Mouse (Mus musculus) adrenal gland, postnatal 14 days (tissue): ENCODE measurements at regions not wholly inside any gene's neighbourhood (a gene's known extent, or its start where the extent isn't known, plus 50 kb on each side); places are given as distances from the start of the nearest gene placed in this dataset.

Source experiments
- DNase-seq: peaks from one replicate; pipeline ENCODE4 v3.0.0; 2021; ENCODE audit warnings: mixed read lengths

DNA sequence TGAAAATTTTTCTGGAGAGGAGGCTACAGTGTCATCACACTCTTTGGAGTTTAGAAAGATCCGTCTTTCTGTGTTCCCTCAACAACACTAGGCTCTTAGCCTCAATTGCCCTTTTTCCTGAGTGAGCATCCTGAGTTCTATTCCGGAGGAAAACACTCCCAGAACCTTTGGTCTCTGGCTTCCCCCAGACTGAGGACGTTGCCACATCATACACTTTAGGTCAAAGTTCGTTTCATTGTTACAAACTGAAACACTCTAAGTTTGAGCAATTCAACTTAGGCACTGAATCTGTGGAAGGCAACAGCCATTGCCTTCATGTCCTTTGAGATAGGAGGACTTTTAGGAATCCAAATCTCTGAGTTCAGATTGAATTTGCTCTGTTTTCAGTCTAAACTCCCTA, 85.0 kb downstream of the Arl4a start:
- DNase-seq, result peak; percentile 28

DNA sequence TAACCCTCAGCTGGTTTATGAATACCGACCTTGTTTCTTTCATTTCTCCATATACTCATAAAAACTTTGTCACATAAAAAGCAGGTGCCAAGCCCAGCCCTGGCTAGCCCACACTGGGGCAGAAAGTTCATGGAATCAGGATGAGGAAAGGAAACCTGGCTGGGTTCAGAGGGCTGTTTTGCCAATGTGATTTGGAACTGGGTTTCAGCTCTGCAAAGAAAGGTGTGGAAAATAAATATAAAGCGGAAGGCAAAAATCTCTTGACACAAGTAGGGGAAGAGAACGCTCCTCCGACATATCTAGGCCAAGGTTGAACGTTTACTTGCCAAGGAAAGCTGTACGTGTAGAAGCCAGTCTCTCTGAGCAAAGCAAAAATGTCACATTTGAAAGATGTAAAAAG, 85.9 kb downstream of the Arl4a start:
- peak; percentile 68 for DNase-seq

DNA sequence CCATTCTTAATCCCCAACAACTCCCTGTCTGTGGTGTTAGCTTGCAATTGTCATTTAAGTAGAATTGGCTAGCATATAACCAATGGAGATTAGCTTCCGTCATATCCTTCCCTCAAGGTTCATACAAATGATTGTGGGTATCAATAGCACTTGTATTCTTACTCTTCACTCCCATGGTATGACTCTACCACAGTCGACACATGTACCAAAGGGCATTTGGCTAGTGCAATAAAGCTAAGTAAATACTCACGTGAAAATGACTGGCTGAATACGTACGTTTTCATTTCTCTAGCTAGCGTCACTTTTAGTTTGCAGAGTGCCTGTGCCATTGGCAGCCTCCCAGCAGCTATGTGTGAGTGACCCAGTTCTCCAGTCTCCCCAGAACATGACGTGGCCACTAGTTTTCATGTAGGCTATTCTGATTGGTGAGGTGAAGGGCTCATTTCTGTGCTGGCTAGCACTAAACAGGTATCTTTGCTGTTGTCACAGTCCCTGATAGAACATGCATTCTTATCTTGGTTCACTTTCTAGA, 87.5 kb downstream of the Arl4a start:
- peak; percentile 65 for DNase-seq

DNA sequence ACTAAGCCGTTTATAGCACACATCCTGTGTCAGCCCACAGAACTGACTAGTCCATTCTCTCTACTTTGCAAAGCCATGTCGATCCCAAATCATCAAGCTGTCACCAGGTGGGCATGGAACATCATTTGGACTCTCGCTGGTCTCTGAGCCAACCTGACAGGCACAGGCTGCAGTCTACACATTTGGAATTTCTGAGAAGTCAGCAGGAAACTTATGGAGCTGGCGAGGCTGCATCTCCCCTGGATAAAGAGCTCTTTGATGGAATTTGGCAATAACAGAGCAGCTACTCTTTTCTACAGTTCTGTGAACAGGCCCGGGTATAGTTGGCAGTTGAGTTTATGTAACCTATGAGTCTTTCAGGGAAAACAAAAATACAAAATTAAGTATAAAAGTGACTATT, 94.9 kb downstream of the Arl4a start:
- DNase-seq, result no peak

DNA sequence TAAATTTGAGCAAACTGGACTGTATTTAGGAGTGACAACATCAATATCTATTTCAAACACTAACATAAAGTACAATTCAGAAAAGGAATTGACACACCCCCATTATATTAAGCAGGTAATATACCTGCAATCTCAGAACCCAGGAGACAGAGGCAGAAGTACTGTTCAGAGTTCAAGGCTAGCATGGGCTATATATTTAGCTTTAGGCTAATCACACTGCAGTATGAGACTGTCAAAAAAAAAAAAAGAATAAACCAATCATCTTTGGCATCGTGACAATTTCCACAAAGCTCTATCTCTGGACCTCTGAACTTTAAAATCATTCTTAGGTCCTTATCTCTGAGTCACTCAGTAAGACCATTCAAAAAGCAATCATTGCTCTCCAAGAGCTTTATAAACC, 96.7 kb downstream of the Arl4a start:
- no peak for DNase-seq

DNA sequence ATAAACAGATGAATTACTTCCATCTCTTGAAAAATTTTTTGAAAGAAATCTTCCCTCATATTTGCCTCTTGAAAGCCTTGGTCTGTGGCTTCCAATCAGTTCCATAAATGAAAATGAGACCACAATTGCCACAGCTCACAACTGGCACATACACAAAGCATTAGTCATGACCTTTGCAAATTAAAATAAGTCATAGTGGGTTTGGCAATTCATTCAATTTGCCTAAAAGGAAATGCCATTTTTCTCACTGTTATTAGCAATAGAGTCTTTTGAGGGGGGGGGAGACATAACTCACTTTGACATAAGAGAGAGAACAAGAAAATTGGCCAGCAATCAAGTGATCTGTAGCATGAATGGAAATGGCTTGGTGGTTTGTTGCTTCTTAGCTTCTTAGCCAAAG, 98.8 kb downstream of the Arl4a start:
- no peak for DNase-seq

DNA sequence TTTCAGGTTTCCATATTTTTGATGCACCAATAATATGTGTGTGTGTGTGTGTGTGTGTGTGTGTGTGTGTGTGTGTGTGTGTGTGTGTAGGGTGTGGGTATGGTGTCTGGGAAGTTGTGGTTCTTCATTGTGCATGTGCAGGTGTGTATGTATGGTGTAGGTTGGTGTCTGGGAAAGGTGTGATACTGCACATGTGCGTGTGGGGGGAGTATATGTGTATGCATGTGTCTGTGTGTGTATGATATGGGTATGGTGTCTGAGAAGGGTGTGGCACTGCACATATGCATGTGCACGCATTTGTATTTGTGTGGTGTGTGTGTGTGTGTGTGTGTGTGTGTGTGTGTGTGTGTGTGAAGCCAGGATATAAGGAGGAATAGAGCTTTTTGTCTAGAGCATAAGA, 99.6 kb downstream of the Arl4a start:
- DNase-seq, result no peak

DNA sequence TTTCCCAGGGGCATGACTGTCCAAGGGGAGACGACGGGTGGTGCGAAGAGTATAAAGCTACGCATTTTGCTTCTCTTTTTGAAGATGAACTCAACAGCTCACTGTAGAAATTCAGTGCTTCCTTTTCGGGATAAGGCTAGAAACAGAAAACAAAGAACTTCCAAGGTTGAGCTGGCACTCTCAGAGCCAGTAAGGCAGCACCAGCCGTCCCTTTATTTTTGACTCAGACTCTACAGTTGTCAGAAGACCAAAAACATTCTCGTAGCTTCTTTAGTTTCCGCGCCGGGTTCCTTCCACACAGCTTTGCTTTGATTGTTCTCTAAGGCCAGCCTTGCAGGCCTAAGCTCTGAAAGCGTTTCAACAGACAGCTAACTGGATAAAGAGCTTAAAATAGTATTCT, 101.5 kb downstream of the Arl4a start:
- DNase-seq, result no peak

DNA sequence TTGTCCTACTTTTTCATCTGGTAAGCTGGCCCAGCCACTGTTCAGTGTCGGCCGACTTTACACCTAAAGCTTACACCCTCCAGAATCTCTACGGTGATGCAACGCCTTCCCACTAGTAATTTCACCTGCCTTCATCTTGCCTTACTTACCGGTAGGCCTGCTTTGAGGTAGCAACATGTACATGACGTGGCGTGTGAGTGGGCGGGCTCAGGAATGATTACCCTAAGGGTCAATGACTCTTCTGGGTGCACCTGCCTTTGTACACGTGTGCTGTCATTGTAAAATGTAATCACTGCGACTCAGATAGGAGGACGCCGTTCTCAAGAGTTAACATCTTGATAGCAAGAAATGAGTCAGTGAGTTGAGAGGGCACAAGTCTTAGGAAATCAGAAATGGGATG, 102.0 kb downstream of the Arl4a start:
- no peak for DNase-seq

DNA sequence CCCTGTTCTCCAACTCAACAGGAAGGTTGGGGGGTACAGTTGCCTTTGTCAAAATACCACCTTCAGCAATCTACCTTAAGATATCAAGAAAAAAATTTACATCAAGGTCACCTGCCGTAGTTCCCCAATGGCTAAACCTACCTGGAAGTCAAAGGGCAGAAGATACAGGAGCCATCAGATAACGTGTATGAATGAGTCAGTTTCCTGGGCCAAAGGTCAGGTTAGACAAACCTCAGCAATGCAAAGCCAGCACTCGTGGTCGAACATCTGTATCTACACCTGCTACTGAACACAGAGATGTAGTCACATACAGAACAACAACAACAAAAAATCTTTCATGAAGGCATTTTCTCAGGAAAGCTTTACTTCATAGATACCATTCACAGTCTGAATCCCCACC, 102.9 kb downstream of the Arl4a start:
- DNase-seq, result no peak

DNA sequence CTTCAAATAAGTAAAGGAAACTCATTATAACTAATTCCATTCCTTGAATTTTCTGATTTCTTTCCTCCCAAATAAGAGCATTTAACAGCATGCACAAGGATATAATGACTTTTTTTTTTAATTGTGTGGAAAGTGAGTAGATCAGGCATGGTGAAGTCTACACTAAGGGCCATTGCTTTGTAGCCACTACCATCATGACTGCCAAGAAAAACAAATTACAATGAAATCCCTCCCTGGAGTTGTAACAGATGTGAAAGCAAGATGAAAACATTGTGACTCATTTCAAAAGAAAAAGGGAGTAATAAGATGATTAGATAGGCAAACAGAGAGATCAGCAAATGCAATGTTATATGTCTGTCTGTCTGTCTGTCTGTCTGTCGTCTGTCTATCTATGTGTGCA, 106.6 kb downstream of the Arl4a start:
- no peak for DNase-seq

DNA sequence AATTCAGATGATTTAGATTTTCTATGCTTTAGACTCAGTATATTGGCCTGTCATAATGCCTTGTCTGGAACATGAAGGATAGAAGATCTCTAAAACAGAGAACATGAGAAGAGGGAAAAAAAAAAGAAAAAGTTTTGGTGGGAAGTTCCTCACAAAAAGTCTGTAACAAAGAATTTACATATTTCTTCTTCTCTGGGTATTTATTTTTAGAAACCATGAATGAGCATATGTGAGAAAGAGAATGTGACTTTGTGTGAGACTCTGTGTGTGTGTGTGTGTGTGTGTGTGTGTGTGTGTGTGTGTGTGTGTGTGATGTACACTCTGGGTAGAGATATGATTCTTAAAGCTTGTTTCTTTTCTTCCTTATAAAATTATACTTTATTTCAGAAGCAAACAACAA, 109.9 kb downstream of the Arl4a start:
- no peak for DNase-seq

DNA sequence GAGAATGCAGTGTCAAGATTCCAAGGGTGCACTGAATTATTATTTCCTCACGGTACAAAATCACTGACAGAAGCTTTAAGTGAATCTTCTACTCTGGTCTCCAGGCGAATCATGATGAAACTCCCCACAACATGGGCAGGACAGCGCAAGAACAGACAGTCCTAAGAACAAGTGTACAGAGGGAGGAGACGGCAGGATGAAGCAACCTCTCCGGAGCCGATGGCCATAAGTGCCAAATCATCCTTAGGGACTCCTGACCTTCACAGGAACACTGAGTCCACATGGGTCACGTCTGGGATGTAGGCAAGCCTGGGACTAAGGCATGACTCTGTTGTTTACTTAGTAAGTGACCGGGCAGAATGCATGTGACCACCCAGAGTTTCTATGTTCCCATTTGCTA, 110.8 kb downstream of the Arl4a start:
- DNase-seq, result peak; percentile 47

DNA sequence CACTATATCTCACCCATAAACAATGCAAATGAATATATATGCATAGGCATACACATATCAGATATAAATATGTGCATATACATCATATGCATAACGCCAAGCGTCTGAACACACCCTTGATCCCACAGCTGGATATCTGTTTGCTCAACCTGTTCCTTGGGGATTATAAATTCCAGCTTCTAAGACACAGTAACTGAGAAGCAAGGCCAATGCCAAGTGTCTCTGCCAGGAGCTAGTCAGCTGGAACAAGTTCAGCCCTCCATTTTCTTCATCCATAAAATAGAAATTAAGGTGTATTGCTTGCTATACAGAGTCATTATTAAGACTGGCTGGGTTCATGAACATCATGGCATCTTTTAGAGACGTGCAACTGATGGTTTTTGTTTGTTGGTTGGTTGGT, 116.3 kb downstream of the Arl4a start:
- DNase-seq, result peak; percentile 42

DNA sequence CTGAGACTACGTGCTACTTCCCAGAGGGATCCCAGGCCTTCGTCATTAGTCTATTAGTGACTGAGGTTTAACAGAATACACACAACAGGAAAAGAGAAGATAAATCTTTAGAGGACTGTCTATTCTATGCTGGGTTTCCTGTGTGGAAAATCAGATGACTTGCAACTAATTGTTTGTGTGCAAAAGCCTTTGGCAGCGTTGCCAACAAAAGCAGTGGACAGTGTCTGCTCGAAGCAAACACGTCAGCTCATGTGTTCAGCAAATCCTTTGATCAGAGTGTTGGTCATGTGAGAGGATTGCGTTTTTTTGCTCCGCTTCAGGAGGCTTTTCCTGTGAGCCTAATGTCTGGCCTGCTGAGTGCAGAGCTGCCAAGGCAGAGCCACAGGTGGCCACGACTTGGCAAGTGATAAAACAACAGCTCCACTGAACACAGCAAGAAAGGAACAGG, 117.3 kb downstream of the Arl4a start:
- peak; percentile 56 for DNase-seq

DNA sequence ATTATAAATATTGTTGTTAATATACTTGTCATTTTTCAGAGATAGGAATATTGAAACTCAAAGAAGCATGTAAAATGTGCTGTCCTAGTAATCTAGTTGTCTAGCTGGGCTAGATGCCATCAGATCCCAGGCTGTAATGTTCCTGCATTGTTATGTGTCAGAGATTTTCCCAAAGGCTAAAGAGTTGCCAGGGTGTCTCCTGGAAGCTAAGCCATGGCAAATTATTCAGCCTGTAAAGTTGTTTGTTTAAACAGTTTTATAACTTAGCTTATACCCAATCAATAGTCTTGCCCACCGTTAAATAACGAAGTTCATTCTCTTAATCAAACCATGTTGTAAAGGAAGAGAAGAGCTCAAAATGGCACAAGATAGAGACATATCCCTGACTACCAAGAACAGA, 117.9 kb downstream of the Arl4a start:
- DNase-seq, result no peak

DNA sequence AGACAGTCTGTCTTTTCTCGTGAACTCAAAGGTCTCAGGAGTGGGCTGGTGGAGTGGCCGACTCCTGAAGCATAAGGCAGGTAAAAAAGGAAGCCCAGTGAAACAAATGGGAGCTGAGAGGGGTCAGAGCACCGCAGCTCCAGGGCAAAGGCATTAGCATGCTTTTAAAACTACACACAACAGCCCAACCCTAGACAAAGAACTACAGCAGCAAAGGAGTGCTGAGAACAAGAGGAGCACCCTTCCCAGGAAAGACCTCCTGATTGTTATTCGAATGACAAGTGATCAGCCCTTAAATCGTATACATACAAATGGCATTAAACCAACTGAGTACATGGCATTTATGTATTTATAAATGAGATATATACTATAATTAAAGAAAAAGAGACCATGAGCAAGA, 149.3 kb downstream of the Arl4a start:
- no peak for DNase-seq

DNA sequence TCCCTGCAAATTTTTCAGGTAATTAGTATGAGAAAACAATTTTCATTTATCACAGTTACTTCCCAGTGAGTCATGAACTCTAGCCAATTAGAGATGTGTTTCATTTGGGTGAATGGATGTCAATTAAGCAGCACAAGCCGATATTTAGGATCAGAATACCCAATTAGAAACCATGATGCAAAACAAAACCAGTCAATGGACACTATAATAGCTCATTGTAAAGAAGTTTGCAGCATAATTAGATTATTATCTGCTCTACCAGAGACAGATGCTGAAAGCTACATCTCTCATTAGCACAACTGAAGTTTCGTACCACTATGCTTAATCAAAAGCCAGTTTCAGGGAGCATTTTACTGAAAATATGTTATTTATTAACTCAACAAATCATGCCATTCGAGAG, 152.5 kb downstream of the Arl4a start:
- DNase-seq, result no peak

DNA sequence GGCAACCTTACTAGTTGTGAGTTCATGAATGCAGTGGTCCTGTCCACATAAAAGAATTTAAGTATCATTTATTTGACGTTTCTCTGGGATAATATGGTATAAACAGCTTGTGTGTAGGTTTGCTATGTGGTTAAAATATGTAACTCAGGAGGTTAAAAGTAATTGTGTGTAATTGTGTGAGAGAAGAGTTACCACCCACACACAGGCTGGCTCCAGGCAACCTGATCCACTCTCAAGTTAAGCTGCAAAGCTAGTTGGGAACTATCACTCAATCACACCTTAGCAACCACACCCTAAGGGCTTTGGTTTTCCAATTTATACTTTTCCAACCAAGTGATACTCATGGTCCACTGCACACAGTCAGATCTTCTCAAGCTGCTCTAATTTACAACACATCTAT, 157.5 kb downstream of the Arl4a start:
- no peak for DNase-seq

DNA sequence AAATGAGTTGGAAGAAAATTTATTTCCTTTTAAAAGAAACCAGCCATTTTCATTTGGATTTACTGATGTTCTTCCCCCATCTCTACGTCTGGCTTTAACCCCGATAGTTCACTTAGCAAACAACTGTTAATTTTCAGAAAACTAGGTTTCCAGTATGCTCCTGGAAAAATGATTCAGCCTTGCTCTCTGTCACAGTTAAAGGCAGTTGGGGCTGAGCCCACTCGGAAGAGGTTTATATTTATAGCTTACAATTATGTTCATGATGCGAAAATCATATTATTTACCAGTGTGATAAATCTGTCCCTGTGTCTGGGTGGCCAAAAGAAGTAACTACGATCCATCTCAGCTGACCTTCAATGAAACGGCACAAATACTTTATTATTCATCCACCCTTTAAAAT, 163.9 kb downstream of the Arl4a start:
- DNase-seq, result no peak

DNA sequence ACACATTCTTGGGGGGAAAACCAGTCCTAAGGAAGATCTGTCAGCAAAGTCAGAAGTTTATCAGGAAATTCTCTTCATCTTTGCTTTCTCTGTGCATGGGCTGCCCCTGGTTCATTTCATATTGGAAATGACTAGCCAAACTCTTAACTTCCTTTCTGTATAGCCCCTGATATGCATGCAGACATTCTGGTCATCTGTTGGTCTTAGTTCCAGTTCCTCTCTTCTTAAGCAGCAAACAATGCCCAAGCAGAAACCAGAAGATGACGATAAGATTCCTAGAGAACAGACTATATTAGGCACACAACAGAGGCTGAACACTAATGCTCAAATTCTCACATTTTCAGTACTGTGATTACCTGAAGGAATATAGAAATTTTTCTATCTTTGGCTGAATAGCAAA, 176.0 kb downstream of the Arl4a start:
- no peak for DNase-seq

DNA sequence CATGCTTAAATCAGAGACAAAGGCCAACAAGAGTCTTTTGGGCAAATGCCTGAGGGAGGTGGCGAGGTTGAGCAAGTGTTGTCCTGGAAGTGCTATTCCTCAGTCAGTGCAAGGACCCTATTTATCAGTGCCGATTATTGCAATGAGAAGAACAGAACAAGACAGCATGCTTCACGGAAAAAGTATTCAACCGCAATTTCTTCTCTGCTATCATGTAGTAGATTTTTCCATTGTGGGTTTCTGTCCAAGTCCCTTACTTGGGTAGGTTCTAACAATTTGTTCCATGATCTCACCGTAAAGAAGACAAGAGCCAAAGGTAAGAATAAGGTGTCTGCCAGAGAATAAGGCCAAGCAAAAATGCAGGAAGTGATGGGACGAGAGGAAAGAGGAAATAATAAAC, 186.2 kb downstream of the Arl4a start:
- DNase-seq, result no peak

DNA sequence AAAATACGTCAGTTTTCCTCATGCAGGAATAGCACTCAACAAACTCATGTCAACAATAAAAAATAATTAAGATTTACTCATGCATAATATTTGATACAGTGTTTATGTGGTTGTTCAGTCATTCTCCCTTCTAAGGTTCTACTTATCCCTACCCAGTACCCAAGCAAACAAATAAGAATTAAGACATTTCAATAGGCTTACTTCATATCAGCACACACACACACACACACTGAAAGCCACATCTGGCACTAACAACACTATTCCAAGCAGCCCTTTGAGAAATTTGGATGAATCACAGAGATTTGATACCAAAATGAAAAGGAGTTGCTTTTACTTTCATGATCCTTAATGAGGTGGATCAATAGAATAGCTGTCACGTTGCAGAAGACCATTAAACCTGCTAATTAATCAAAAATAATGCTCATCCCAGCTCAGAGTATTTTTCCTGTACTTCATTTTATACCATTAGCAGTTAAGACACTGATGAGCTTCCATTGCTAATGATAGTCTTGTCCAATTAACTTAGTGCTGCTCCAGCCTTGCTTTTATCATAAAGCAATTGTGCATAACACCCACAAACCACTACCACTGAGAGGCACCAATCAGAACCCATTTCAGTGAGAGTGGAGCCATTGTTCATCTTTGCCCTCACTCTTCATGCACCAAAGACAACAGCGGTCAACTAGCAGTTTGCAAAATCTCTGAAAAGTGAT, 188.3 kb downstream of the Arl4a start:
- DNase-seq, result no peak

DNA sequence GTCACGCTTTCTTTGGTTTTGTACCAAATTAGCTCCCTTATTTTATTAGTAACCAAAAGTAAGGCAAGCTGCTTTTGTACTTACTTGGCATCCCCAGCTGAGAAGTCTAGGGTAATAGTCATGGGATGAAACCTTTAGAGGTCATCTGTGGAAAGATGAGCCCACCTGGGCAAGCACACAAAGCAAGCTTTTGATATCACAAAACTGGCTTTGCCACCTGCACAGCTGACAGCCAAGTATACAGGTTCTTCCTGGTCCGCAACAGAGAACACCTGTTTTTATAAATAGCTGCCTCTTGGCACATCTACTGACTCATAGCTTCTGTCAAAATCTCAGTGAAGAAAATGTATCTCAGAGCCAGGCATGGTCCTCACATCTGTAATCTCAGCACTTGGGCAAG, 197.2 kb downstream of the Arl4a start:
- no peak for DNase-seq

DNA sequence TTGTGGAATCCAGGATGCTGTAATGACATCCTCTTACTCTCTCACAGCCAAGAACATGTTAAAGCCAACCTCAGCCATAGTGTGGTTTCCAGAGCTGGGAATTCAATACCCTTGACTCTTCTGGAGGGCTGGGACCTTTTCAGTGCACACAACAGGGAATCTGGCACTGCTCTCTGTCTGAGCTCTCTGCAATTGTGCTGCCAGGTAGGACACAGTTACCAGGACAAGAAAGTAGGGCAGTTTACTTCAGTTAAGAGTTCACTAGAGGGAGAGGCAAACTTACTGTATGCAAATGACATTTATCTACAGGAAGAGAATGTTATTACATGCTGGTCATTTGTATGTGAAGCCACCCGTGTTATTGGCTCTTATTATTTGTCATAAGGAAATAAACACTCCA, 197.6 kb downstream of the Arl4a start:
- DNase-seq, result peak; percentile 22
